Mouse (Mus musculus): ENCODE data around the gene Rab6b. TPM values are rescaled to one million over a fixed set of nuclear protein-coding genes. Genes with fewer than 3 reads are reported as not detected.

Gene Rab6b
- polyA plus RNA-seq, 1 experiment from 2014 or later = 2.3 TPM

DNA sequence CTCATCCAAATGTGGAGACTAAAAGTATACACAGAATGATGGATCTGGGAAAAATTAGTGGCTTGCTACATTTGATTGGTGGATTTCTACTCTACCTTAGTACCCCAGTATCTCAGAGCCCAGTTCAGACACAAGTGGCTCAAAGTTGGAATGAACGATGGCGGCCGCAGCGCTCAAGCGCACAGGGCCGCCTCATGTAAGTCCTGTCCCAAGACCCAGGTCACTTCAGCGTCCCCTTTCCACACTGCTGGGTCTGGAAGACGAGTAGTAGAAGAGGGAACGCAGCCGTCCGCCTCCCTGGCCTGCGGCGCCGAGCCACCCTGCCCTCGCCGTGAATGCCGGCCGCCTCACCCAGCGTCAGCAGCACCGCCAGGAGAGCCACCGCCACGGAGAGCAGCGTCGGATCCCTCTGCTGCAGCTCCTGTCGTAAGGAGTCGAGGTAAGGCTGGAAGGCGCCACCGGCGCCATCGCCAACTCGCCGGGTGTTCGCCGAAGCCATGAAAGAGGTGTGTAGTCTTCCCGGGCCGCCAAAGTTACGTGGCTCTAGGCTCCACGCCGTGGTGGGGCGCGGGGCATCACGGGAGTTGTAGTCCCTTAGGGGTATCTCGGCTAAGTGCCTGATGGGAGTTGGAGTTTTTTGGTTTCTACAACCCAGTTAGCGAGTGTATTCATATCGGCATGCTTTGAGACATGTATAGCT lies 90.1 kb downstream of the Rab6b start, which contains the start of gene Srprb:
TSS of gene Srprb (minus strand) at position 577 of the 700 bp plus-strand sequence.
- no peaks in the 10 kb centered on the region for H3K27me3 ChIP-seq (ENCODE audit: insufficient read depth, poor library complexity, severe bottlenecking)
- H3K27ac ChIP-seq = peak within 1 kb of the TSS; percentile 98
- H3K4me3 ChIP-seq = peak within 1 kb of the TSS; percentile 98
- peaks cover 34% of the 10 kb centered on the region for H3K36me3 ChIP-seq
- H3K4me1 ChIP-seq = no peaks in the 10 kb centered on the region
- peak; percentile 96 for DNase-seq (ENCODE audit: low spot score)
- no peaks in the 10 kb centered on the region for H3K9me3 ChIP-seq
- under 1% methylated on average over 45 of the region's 45 CpGs for WGBS

- no peak for DNase-seq (ENCODE audit: low spot score)
- H3K4me1 ChIP-seq = no peaks in the 10 kb centered on the region
- H3K27ac ChIP-seq = no peak overlapping the region
- no peak overlapping the region for H3K4me3 ChIP-seq
- peaks cover 6% of the 10 kb centered on the region; the same call in 1 of the 2 replicates for H3K27me3 ChIP-seq (ENCODE audit: insufficient read depth, poor library complexity, severe bottlenecking)
- H3K36me3 ChIP-seq = no peaks in the 10 kb centered on the region
- H3K9me3 ChIP-seq = no peaks in the 10 kb centered on the region
- 81% methylated on average over 5 of the region's 5 CpGs for WGBS
Measured at GRCm38 (mm10) chr9:103205786-103206185, 94.2 kb downstream of the Rab6b start.

GRCm38 (mm10) chr9:103207846-103208245 lies 96.3 kb downstream of the Rab6b start:
- Histone ChIP-seq H3K36me3 (no peaks in the 10 kb centered on the region), H3K4me3 (peak overlapping the region; percentile 42), H3K9me3 (no peaks in the 10 kb centered on the region), H3K4me1 (no peaks in the 10 kb centered on the region), H3K27ac (no peak overlapping the region), H3K27me3 (ENCODE audit: insufficient read depth, poor library complexity, severe bottlenecking) (peaks cover 14% of the 10 kb centered on the region)
- WGBS = 12% methylated on average over 16 of the region's 16 CpGs
- DNase-seq (ENCODE audit: low spot score) = peak; percentile 92

- Histone ChIP-seq H3K36me3 (no peaks in the 10 kb centered on the region), H3K27ac (no peak overlapping the region), H3K4me3 (no peak overlapping the region), H3K4me1 (no peaks in the 10 kb centered on the region), H3K9me3 (no peaks in the 10 kb centered on the region), H3K27me3 (ENCODE audit: insufficient read depth, poor library complexity, severe bottlenecking) (peaks cover 14% of the 10 kb centered on the region)
- WGBS = 59% methylated on average over 6 of the region's 6 CpGs
- no peak for DNase-seq (ENCODE audit: low spot score)
Measured at GRCm38 (mm10) chr9:103208802-103209423, 97.3 kb downstream of the Rab6b start.

GRCm38 (mm10) chr9:103212654-103213420 lies 101.2 kb downstream of the Rab6b start:
- Histone ChIP-seq H3K27me3 (ENCODE audit: insufficient read depth, poor library complexity, severe bottlenecking) (peaks cover 17% of the 10 kb centered on the region), H3K9me3 (no peaks in the 10 kb centered on the region), H3K27ac (no peak overlapping the region), H3K36me3 (no peaks in the 10 kb centered on the region), H3K4me3 (peak overlapping the region; percentile 9; the same call in 1 of the 2 replicates), H3K4me1 (no peaks in the 10 kb centered on the region)
- DNase-seq (ENCODE audit: low spot score) = no peak
- WGBS = 75% methylated on average over 28 of the region's 28 CpGs

DNA sequence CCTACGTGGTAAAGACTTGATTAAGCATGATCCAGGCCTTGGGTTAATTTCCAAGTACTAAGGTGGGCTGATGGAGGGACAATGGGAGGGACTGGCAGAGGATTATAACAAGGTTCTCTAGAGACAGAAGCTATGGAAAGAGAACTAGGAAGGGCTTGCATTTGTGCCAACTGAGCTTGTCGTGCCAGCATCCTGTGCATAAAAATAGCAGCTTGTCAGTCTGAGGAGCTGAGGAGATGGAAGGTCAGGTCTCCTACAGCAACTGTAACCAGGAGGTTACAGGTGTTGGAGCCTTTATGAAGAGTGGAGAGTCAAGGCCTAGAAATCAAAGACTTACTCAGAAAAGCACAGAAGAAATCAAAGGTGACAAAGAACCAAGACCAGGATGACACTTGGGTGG lies 102.0 kb downstream of the Rab6b start:
- WGBS = 60% methylated on average over 2 of the region's 2 CpGs

DNA sequence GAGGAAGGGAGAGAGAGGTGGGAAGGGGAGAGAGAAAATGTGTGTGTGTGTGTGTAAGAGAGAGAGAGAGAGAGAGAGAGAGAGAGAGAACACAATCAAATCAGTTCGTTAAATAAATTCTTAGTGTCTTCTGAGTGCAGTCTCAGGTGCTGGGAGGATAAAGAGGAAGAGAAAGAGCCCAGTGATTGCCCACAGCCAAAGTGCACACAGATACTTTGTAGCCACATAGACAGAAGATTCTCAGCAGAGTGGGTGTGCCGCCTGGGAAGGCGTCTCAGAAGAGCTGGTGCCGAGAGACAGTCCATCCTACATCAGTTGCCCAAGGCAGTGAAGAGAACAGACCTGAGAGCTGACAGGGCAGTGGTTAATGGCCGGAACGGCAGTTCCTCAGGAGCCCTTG lies 102.7 kb downstream of the Rab6b start:
- Histone ChIP-seq H3K4me3 (no peak overlapping the region), H3K36me3 (no peaks in the 10 kb centered on the region), H3K9me3 (no peaks in the 10 kb centered on the region), H3K4me1 (no peaks in the 10 kb centered on the region), H3K27ac (no peak overlapping the region), H3K27me3 (ENCODE audit: insufficient read depth, poor library complexity, severe bottlenecking) (peaks cover 11% of the 10 kb centered on the region)
- DNase-seq (ENCODE audit: low spot score) = no peak
- 72% methylated on average over 6 of the region's 6 CpGs for WGBS

More for the DNA sequence above, 102.0 kb downstream of the Rab6b start:
- Histone ChIP-seq H3K27me3 (ENCODE audit: insufficient read depth, poor library complexity, severe bottlenecking) (peaks cover 17% of the 10 kb centered on the region), H3K4me1 (no peaks in the 10 kb centered on the region), H3K9me3 (no peaks in the 10 kb centered on the region), H3K27ac (no peak overlapping the region), H3K36me3 (no peaks in the 10 kb centered on the region), H3K4me3 (no peak overlapping the region)
- no peak for DNase-seq (ENCODE audit: low spot score)

GRCm38 (mm10) chr9:103224721-103225120 lies 113.1 kb downstream of the Rab6b start:
- Histone ChIP-seq H3K27ac (no peak overlapping the region), H3K4me3 (no peak overlapping the region), H3K36me3 (no peaks in the 10 kb centered on the region), H3K27me3 (ENCODE audit: insufficient read depth, poor library complexity, severe bottlenecking) (peaks cover 8% of the 10 kb centered on the region; the same call in 1 of the 2 replicates), H3K9me3 (no peaks in the 10 kb centered on the region), H3K4me1 (no peaks in the 10 kb centered on the region)
- WGBS = 84% methylated on average over 7 of the region's 7 CpGs
- no peak for DNase-seq (ENCODE audit: low spot score)

- Histone ChIP-seq H3K4me1 (peaks cover 6% of the 10 kb centered on the region), H3K4me3 (no peak overlapping the region), H3K27me3 (ENCODE audit: insufficient read depth, poor library complexity, severe bottlenecking) (peaks cover 8% of the 10 kb centered on the region; the same call in 1 of the 2 replicates), H3K36me3 (no peaks in the 10 kb centered on the region), H3K9me3 (no peaks in the 10 kb centered on the region), H3K27ac (no peak overlapping the region)
- 49% methylated on average over 3 of the region's 3 CpGs for WGBS
- DNase-seq (ENCODE audit: low spot score) = no peak
Measured at GRCm38 (mm10) chr9:103225464-103225863, 113.9 kb downstream of the Rab6b start.

DNA sequence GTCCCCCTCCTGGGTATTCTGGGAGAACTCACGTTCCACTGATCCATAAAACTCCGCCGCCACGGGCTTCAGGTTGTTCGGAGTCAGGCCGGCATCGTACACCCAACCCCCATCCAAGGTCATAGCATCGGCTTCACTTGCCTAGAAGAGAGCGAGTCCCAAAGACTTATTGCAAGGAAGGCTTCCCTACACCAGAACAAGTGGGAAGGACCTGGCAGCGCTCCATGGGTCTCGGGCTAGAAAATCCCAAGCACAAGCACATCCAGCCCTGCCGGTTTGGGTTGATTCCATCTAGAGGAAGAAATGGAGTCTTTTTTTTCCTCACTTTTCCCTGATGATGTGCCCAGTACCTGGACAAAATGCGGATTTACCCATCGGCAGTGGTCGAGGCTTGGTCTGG lies 115.2 kb downstream of the Rab6b start:
- 90% methylated on average over 15 of the region's 15 CpGs for WGBS
- Histone ChIP-seq H3K4me3 (no peak overlapping the region), H3K27me3 (ENCODE audit: insufficient read depth, poor library complexity, severe bottlenecking) (peaks cover 8% of the 10 kb centered on the region; the same call in 1 of the 2 replicates), H3K9me3 (no peaks in the 10 kb centered on the region), H3K36me3 (no peaks in the 10 kb centered on the region), H3K4me1 (peaks cover 9% of the 10 kb centered on the region), H3K27ac (no peak overlapping the region)
- no peak for DNase-seq (ENCODE audit: low spot score)

- H3K9me3 ChIP-seq = no peaks in the 10 kb centered on the region
- 86% methylated on average over 16 of the region's 16 CpGs for WGBS
Measured at GRCm38 (mm10) chr9:103227760-103228159, 116.2 kb downstream of the Rab6b start.

GRCm38 (mm10) chr9:103228370-103229003 lies 116.9 kb downstream of the Rab6b start:
- Histone ChIP-seq H3K27ac (no peak overlapping the region), H3K27me3 (ENCODE audit: insufficient read depth, poor library complexity, severe bottlenecking) (peaks cover 8% of the 10 kb centered on the region; the same call in 1 of the 2 replicates), H3K9me3 (no peaks in the 10 kb centered on the region), H3K4me3 (no peak overlapping the region), H3K36me3 (no peaks in the 10 kb centered on the region), H3K4me1 (peaks cover 18% of the 10 kb centered on the region)
- whole genome bisulfite sequencing = 81% methylated on average over 13 of the region's 13 CpGs
- peak; percentile 58 for DNase-seq (ENCODE audit: low spot score)

More at GRCm38 (mm10) chr9:103227760-103228159, 116.2 kb downstream of the Rab6b start:
- H3K36me3 ChIP-seq = no peaks in the 10 kb centered on the region
- H3K27me3 ChIP-seq (ENCODE audit: insufficient read depth, poor library complexity, severe bottlenecking) = peaks cover 8% of the 10 kb centered on the region; the same call in 1 of the 2 replicates
- peak; percentile 62 for DNase-seq (ENCODE audit: low spot score)
- no peak overlapping the region for H3K27ac ChIP-seq
- no peak overlapping the region for H3K4me3 ChIP-seq
- peaks cover 12% of the 10 kb centered on the region for H3K4me1 ChIP-seq

All from heart, embryonic 10.5 days (tissue).